Mouse (Mus musculus) mouse embryonic stem cell (cell line): Measurements from ENCODE around the gene Ccdc88c.

Experiments used
- in situ Hi-C, 2 experiments: fragments of 300-500 bp; cut with MboI; formaldehyde crosslinking; loops; 1 replicate in 1 of 2; 3 replicates in 1 of 2; pipeline ENCODE4 v1.14.3; 2019 to 2020; ENCODE audit warnings: low sequenced_read_pairs in 2 of 2, low pct_unique_long_range_greater_than_20kb in 1 of 2, mixed read lengths in 1 of 2; ENCODE audit not compliant: unreplicated experiment in 1 of 2

Ccdc88c gene

GRCm38 (mm10) chr12:101005665-101006420, 23.0 kb downstream of the Ccdc88c start:
- in situ Hi-C loops = no loop called here

- in situ Hi-C loops = no loop called here
Measured at GRCm38 (mm10) chr12:101004982-101005381, 23.9 kb downstream of the Ccdc88c start.

DNA sequence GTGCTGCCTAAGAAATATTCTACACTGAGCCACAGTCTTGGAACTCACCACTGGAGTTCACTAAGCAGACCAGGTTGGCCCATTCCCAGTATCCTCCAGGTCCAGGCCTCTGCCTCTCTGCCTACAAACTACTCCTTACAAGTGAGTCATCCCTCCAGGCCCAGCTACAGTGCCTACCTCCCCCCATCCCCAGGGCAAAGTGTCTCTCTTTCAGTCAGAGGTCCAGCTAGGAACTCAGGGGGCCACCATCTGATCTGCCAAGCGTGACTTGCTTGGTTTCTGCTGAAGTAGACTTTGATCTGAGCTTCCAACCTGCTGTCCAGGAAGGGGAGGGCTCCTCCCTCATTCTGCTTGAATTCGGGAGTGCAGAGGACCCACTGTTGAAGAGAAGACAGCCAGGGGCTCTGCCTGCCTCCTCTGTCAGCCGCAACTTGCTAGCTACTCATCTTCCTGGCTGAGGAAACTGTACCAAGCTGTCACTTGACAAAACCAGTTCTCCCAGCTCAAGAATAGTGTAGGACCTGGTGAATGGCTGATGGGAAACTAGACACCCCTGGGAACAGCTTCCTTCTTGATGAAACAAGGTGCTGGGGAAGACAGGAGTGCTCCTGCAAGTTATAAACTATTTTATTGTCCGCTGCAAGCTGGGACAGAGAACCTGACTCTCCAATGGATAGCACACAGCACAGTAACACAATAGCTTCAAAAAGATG, 25.9 kb downstream of the Ccdc88c start:
- in situ Hi-C loops = no loop called here

- in situ Hi-C loops = no loop called here
Measured at GRCm38 (mm10) chr12:100999061-100999954, 29.5 kb downstream of the Ccdc88c start.

DNA sequence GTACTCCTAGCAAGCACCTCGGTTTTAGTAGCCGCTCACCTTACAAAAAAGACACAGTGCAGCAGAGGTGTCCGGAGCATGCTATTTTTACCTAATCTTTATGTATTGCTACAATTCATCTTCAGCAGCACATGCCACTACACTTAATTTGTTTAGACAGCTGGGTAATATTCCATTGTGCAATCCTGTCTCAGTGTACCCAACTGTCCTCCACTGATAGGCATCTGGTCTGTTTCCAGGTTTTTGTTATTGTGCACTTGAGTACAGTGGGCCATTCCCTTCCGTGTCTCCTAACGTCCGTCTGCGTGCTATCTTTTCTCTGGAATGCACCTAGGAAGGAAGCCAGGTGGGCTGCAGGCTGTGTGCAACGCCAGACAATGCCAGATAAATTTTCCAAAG, 30.3 kb downstream of the Ccdc88c start:
- in situ Hi-C loops = no loop called here

GRCm38 (mm10) chr12:100997830-100998563, 30.9 kb downstream of the Ccdc88c start:
- in situ Hi-C loops = no loop called here

DNA sequence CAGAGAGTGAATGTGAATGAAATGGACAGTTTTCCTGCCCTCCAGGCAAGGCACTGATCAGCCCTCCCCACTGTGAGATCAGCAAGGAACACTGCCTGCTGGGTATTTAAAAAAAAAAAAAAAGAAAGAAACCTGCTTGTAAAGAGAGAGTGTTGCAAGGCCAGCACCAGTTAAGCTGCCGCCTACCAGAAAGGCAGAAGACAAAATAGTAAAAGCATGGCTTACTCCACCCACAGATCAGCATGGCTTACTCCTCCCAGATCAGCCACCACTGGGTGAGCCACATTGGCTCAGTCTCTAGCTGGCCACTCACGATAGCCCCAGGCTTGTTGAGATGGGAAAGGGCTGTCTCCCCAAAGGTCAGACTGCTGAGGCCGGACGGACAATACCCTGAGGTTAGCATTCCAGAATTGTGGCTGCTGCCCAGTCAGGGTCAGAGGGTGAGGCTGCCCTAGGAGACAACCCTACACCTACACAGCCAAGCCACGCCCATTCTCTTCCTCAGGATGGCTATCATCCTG, 32.4 kb downstream of the Ccdc88c start:
- in situ Hi-C loops = no loop called here

DNA sequence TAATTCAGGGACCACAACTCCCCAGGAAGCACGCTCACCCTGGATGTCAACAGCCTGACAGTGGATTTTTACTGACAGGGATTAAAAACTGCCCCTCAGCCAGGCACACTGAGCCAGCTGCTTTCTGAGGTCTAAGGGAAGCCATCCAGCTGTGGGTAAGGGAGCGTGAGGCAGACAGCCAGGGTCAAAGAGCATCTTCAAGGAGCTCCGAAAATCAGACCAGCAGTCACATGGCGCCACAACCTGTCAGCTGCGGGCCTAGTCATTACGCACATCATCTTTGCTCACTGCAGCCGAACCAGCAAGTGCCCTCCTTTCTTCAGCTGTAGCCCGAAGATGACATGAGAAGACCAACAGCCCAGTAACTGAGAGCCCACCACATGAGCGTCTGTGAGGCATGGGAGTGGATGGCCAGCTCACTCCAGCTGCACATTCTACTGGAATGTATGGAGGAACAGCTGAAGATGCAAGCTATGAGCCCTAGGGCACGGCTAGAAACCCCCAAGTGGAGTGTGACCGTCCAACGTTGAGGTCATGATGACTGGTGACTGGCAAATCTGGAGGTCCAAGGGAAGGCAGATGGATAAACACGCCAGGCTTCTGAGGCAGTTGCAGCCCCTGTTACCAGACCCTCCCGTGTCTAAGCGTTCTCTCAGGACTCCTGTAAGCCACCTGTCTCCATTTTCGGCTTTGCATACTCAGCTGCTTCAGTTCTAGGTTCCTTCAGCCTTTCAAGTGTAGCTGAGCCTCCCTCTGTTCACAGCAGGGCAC, 33.1 kb downstream of the Ccdc88c start:
- in situ Hi-C loops = no loop called here

GRCm38 (mm10) chr12:100994140-100995015, 34.5 kb downstream of the Ccdc88c start:
- in situ Hi-C loops = no loop called here

DNA sequence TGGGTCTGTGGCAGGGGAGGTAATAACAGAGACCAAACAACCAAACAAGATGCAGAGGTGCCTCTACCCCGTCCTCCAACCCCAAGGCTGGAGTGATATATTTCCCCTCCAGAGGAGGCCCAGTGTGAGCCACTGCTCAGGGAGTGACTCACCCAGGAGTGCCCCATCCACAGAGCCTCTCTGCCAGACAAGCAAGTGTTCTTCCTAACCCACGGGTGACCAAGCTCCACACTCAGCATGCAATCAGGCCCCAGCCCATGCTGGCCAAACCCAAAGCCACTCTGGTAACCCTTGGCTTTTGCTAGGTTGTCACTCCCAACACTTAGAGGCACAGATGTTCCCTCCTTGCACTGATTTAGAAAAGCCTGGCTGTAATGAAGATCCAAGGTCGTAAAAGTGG, 35.7 kb downstream of the Ccdc88c start:
- in situ Hi-C loops = no loop called here

DNA sequence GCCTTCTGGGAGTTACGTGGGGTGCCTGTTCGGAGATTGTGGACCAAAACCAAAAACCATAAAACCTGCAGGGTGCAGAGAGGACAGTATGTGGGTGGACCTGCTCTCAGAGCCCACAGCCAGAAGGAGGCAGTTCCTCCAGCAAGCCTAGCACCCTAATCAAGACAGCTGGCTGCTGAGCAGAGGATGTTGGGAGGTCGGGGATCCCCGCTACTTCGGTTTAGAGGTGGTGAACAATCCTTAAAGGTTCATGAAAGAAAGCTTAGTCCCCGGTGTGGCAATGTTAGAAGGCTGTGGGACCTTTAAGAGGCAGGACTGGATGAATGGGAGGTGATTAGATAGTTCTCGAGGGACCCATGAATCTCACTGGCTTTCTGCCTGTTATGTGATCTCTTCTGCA, 36.4 kb downstream of the Ccdc88c start:
- in situ Hi-C loops = no loop called here

- in situ Hi-C loops = no loop called here
Measured at GRCm38 (mm10) chr12:100991119-100991518, 37.7 kb downstream of the Ccdc88c start.

DNA sequence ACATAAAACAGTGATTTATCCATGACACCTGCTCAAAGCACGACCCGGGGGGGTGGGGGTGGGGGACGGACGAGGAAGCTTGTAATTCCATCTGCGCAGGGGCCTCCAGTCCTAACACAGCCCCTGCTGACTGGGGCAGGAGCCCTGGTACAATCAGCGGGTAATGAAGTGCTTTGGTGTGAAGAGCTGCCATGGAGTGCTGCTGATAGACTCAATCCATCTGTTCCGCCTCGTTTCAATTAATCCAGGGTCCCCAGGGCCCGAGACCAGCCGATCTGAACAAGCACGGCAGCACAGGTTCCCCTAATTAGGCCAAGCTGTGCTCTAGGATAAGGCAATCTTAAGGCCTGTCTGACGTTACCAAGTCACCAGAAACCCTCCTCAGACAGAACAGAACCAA, 38.6 kb downstream of the Ccdc88c start:
- in situ Hi-C loops = no loop called here

GRCm38 (mm10) chr12:100989780-100990288, 39.0 kb downstream of the Ccdc88c start:
- in situ Hi-C loops = no loop called here

- in situ Hi-C loops = no loop called here
Measured at GRCm38 (mm10) chr12:100988324-100989130, 40.3 kb downstream of the Ccdc88c start.

DNA sequence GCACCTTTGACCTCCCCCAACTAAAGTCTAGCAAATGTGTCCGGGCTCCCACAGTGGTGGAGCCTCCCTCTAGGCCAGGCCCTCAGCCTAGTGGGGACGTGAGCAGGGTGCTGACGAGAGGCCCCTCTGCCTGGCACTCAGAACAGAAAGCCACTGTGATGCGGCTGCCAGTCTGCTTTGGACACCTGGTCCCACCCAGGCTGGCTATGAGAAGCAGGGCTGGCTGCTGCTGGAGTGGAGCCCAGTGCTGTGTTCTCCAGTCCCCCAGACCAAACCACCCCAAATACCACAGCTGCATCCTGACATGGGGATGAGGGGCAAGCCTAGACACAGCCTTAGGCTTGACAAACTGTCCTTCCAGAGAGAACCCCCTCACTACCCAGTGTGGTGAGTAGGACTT, 42.4 kb downstream of the Ccdc88c start:
- in situ Hi-C loops = no loop called here
